Mouse (Mus musculus) CH12F3 (cell line): ENCODE measurements around the gene Fbxw21.

Source experiments
- in situ Hi-C: fragments of 300-500 bp; cut with MboI; formaldehyde crosslinking; loops from 2 replicates; pipeline ENCODE4 v1.14.3; 2020; ENCODE audit warnings: low sequenced_read_pairs

Gene Fbxw21

DNA sequence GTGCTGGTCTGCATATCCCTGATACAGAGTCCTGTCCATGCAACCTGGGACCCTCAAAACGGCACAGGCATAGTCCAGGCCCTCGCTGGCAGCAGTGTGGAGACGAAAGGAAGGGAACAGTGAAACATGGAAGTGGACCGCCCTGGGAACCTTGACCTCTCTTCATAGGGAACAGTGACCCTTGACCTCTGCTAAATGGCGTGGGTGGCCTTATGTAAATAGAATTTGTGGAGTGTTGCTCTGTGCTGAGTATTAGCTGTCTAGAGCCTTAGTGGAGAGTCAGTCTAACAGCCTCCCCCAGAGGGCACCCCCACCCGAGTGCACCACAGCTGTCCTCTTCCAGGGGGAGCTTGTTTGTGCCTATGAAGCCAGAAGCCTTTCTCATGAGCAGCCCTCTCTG lies 69.0 kb downstream of the Fbxw21 start:
- in situ Hi-C loops = no loop called here

DNA sequence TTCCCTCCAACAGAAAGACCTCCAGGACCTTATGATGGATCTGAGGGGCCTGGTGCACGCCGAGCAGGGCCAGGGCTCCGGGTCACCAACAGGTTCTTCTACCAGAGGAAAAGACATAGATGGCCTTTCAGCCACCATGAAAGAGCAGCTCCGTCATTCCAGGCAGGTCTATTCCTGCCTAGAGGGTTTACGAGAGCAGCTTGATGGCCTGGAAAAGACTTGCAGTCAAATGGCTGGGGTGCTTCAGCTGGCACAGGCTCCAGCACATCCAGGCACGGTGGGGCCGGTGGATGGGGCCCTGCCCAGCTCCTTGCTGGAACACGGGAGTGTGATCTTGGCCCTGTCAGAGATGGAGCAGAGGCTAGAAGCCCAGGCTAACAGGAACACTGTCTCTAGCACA lies 70.0 kb downstream of the Fbxw21 start:
- in situ Hi-C loops = no loop called here

DNA sequence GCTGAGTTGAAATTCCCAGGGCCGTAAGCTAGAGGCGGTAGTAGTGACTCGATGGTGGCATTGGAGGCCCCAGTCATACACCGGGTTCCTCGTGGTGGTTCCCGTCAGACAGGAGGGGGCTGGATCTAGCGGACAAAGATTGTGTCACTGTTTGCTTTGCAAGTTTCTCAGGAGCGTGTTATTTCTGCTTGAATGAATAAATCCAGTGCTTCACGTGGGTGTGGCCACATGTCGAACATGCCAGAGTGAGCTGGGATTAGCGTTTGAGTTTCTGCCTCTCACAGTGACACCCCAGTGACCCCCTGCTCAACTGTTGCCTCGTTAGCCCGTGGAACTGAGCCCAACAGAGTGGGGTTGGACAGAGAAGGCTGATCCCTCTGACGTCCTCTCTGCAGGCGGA lies 71.4 kb downstream of the Fbxw21 start:
- in situ Hi-C loops = no loop called here
